Mouse (Mus musculus): ENCODE measurements around the gene Hist1h2bk.

The Hist1h2bk gene

GRCm38 (mm10) chr13:22015479-22016450 is 19.9 kb upstream of the Hist1h2bk start:
- DNase-seq, result peak; percentile 95

DNA sequence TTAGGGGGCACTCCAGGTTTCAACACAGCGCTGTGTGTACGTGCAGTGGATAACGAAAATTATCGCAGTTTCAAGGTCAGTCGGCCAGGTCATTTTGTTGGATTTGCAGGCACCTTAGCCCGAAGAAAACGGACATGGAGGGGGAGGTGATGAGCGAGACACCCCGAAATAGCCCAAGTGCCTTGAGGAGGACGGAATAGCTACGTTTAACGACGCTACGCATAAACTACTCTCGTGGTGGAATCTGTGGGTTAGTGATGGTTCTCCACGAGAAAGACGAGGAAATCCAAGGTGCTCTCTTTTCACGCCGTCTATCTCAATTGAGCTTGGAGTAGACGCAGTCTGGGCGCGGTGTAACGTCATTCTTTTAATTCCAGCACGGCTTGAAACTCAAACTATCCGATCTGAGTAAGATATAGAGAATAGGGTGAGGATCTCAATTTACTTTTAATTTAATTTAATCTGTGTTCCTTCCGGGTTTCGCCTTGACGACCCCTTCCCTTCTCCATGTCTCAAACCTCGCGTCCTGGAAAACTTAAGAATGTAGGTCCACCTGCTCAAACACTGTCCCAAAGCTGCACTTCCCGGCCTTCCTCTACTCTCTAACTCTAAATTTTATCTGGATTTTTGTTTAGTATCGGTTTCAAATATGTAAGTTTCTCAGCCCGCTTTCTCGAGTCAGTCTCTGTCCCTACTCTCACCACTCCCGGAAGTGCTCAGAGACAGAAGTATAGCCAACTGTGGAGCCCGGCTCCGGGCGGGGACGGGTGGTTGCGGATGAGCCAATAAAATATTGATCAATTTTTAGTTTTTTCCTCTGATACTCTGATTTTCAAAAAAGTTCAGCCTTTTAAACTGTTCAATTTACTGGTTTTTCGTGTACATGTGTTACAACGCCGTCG is 15.5 kb upstream of the Hist1h2bk start:
- peak; percentile 92 for DNase-seq

- peak; percentile 95 for DNase-seq
Observed at GRCm38 (mm10) chr13:22020901-22021339, 14.8 kb upstream of the Hist1h2bk start.

GRCm38 (mm10) chr13:22021581-22021980 is 14.1 kb upstream of the Hist1h2bk start:
- peak; percentile 81 for DNase-seq

DNA sequence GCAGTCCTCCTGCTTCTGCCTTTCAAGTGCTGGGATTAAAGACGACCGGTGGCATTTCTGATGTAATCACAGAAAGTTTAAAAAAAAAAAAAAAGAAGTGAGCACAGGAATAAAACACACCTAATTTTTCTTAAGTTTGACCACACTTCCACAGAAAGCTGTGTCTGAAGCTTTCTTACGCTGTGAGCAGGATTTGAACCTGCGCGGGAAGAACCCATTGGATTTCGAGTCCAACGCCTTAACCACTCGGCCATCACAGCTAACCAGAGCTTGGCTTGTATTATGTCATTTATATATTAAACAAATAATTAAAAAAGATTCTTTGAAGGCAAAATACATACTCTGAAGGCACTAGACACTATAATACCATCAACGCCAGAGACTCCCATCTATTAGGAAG is 13.4 kb upstream of the Hist1h2bk start:
- peak; percentile 94 for DNase-seq

- DNase-seq, result peak; percentile 94
Observed at GRCm38 (mm10) chr13:22026058-22027031, 9.3 kb upstream of the Hist1h2bk start.

- peak; percentile 99 for DNase-seq
Observed at GRCm38 (mm10) chr13:22028673-22029460, 6.8 kb upstream of the Hist1h2bk start.

- DNase-seq, result peak; percentile 31
Observed at GRCm38 (mm10) chr13:22029928-22030327, 5.7 kb upstream of the Hist1h2bk start.

GRCm38 (mm10) chr13:22030493-22030892 is 5.2 kb upstream of the Hist1h2bk start:
- DNase-seq, result no peak

- DNase-seq, result peak; percentile 61
Observed at GRCm38 (mm10) chr13:22033741-22034442, 1.8 kb upstream of the Hist1h2bk start.

GRCm38 (mm10) chr13:22034443-22035266 is 1.0 kb upstream of the Hist1h2bk start:
- DNase-seq, result no peak

GRCm38 (mm10) chr13:22036149-22036956 is 683 bp downstream of the Hist1h2bk start:
- no peak for DNase-seq

DNA sequence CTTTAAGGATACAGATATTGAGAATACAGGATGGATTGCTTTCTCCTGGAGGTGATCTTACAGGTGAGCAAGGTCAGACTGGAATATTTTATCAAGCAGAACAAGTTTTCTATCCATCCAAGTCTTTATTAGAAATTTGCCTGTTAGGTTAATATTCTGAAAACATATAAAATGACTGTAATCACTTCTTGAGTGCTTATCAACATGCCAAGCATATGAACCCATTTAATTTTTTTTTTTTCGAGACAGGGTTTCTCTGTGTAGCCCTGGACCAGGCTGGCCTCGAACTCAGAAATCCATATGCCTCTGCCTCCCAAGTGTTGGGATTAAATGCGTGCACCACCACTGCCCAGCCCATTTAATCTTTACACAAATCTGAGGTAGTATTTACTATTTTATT is 1.3 kb downstream of the Hist1h2bk start:
- DNase-seq, result no peak

GRCm38 (mm10) chr13:22037415-22037814 is 1.7 kb downstream of the Hist1h2bk start:
- DNase-seq, result no peak

DNA sequence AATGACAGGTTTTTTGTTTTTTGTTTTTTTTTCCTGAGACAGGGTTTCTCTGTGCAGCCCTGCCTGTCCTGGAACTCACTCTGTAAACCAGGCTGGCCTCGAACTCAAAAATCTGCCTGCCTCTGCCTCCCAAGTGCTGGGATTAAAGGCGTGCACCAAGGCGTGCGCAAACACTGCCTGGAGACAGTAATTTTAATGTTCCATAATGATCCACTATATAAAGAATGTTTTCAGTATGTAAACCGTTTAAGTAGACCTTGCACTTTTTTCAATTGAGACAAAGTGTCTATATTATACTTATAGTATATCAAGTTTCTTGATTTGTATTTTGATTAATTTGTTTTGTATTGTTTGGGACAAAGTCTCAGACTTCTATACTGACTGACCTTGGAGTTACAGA is 3.7 kb downstream of the Hist1h2bk start:
- DNase-seq, result no peak

GRCm38 (mm10) chr13:22039951-22040463 is 4.3 kb downstream of the Hist1h2bk start:
- no peak for DNase-seq

DNA sequence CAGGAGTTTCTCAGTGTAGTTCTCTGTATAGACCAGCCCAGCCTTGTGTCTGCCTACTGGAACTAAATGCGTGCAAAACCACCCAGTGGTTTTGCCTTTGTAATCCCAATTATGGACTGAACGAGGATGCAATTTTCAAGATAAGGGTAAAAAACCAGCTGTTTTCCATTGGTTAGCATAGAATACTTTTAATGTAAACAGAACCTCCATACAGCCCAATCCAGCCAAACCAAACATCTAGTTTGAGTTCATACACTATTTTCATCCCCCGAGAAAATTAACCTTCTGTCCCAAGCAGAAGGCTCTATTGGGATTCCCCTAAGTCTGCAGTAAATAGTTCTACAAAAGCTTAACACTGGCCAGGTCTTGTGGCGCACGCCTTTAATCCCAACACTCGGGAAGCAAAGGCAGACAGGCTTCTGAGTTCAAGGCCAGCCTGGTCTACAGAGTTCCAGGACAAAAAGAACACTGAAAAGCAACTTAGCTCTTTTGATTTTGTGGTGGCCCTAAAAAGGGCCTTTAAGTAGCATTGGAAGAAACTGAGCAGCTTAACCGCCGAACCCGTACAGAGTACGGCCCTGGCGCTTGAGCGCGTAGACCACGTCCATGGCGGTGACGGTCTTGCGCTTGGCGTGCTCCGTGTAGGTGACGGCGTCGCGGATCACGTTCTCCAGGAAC is 4.9 kb downstream of the Hist1h2bk start:
- peak; percentile 85 for DNase-seq

DNA sequence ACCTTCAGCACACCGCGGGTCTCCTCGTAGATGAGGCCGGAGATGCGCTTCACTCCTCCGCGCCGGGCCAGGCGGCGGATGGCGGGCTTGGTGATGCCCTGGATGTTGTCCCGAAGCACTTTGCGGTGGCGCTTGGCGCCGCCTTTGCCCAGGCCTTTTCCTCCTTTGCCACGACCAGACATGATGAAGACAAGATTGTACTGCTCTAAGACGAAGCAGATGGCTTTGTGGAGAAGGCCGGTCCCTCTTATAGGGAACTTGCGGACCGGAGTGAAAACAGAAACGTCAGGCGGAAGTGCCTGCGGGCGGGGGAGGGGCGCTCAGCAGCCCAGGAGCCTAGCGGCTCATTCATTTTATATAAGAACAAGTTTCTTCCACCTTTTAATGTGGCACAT is 5.5 kb downstream of the Hist1h2bk start, which contains the start of gene Hist1h4i:
Hist1h4i (minus strand) TSS at position 221 of the 395 bp plus-strand sequence.
- DNase-seq, result peak; percentile 100

Data from heart, adult 11 months (tissue).